Mouse (Mus musculus) midbrain, embryonic 16.5 days (tissue): ENCODE results near the gene Ndufb2. TPM values are rescaled to one million over a fixed set of nuclear protein-coding genes. Genes with fewer than 3 reads are reported as not detected.

ENCODE experiments used
- ATAC-seq: fragments of 200-750 bp; cut with Nextera tagmentation; 2 replicates; pipeline ENCODE4 v1.8.0; 2017; ENCODE audit warnings: moderate TSS enrichment
- H3K27ac ChIP-seq: fragments of 300-500 bp; sonication (generic); 2 replicates; pipeline ENCODE4 v1.5.1; 2014; ENCODE audit warnings: mild to moderate bottlenecking, low read length, mixed read lengths
- H3K27me3 ChIP-seq: fragments of 300-500 bp; sonication (generic); 2 replicates; pipeline ENCODE4 v1.6.1; 2014; ENCODE audit warnings: low read depth, low read length, mixed read lengths; ENCODE audit not compliant: control insufficient read depth, insufficient read depth
- H3K36me3 ChIP-seq: fragments of 300-500 bp; sonication (generic); 2 replicates; pipeline ENCODE4 v1.6.1; 2014; ENCODE audit warnings: mild to moderate bottlenecking, low read length, moderate library complexity, mixed read lengths; ENCODE audit not compliant: control insufficient read depth, insufficient read depth
- H3K4me1 ChIP-seq: fragments of 300-500 bp; sonication (generic); 2 replicates; pipeline ENCODE4 v1.6.1; 2014; ENCODE audit warnings: mild to moderate bottlenecking, low read length, mixed read lengths; ENCODE audit not compliant: control insufficient read depth, insufficient read depth
- H3K4me2 ChIP-seq: fragments of 300-500 bp; sonication (generic); 2 replicates; pipeline ENCODE4 v1.6.1; 2014; ENCODE audit warnings: mild to moderate bottlenecking, low read length, mixed read lengths
- H3K4me3 ChIP-seq: fragments of 300-500 bp; sonication (generic); 2 replicates; pipeline ENCODE4 v1.5.1; 2014; ENCODE audit warnings: low read depth, mild to moderate bottlenecking, low read length, moderate library complexity, mixed read lengths
- H3K9ac ChIP-seq: fragments of 300-500 bp; sonication (generic); 2 replicates; pipeline ENCODE4 v1.6.1; 2014; ENCODE audit warnings: low read depth, low read length, mixed read lengths
- H3K9me3 ChIP-seq: fragments of 300-500 bp; sonication (generic); replicated peaks from 2 replicates; pipeline ENCODE4 v1.6.1; 2014; ENCODE audit warnings: mild to moderate bottlenecking, low read length, mixed read lengths; ENCODE audit not compliant: control insufficient read depth, poor library complexity, severe bottlenecking
- WGBS: fragments of 180-500 bp; shearing (Covaris S2); extraction: QIAGEN DNeasy Blood & Tissue Kit; methylation state at CpG from one replicate; pipeline ENCODE4 v1.1.7; 2014; 5-methylcytosine and 5-hydroxymethylcytosine counted together
- polyA plus RNA-seq: library from polyadenylated mRNA; unstranded; fragments of >200 nt; fragmentation: Nextera tagmentation; extraction: Ambion mirVana; gene quantifications from 2 replicates; pipeline ENCODE4 v1.2.1, GENCODE M21; 2015

The Ndufb2 gene
- polyA plus RNA-seq, 1 experiment from 2014 or later, result 451 TPM

DNA sequence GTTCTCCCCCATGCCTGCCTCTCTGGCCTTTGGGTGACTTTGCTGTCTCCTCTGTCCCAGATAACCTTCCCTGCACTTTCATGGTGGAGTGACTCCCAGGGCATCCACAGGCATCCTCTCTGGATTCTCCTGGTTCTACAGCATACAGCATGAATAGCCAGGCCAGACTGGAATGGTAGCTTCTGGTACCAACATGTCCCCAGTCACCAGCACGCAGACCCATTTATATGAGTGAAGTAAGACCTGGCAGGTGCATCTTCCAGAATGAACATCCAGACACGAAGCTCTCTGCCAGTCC, 36.8 kb upstream of the Ndufb2 start:
- peaks cover 29% of the 10 kb centered on the region for H3K4me1 ChIP-seq

DNA sequence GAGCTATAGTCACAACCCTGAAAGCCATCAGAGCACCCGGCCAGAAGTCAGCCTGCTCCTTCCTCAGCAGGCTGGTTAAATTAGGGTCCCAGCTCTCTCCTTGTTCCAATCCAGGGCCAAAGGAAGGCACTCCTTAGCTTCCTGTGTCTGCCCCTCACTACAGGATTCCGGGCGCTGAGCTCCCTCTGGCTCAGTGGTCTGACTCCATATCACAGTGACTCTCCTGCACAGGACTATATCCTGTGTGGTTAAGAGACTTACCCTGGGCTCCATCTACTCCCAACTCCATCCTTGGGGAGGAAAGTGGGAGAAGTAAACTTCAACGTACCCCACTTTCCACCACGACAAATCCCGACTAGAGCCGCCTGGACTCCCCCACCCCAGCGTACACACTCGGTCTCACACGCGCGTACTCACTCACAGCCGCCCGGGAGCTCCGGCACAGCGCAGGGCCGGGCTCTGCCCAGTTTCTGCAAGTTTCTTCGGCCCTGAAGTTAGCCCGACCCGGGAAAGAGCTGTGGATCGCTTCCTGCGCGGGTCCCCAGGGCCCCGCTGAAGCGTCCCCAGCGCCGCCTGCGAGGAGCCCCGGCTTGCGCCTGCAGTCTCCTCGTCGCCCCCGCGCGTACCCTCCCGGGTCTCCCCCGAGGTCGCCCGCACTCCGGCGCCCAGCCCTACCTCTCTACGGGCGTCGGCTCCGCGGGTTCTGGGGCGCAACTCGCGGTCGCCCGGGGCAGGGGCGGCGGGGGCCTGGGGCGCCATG, 35.3 kb upstream of the Ndufb2 start:
- Histone ChIP-seq H3K9ac (peak overlapping the region; percentile 82), H3K4me2 (peak overlapping the region; percentile 68), H3K36me3 (peaks cover 4% of the 10 kb centered on the region; the same call in 1 of the 2 replicates), H3K27me3 (no peaks in the 10 kb centered on the region), H3K27ac (peak overlapping the region; percentile 92), H3K4me3 (peak overlapping the region; percentile 63), H3K9me3 (no peaks in the 10 kb centered on the region), H3K4me1 (peaks cover 29% of the 10 kb centered on the region)
- under 1% methylated on average over 51 of the region's 54 CpGs for WGBS
- peak; percentile 65 for ATAC-seq

More for the DNA sequence above, 36.8 kb upstream of the Ndufb2 start:
- no peak overlapping the region for H3K27ac ChIP-seq
- H3K9ac ChIP-seq, result peak overlapping the region; percentile 41; the same call in 1 of the 2 replicates
- peak overlapping the region; percentile 19 for H3K4me3 ChIP-seq
- no peak for ATAC-seq
- H3K27me3 ChIP-seq, result no peaks in the 10 kb centered on the region
- H3K4me2 ChIP-seq, result peak overlapping the region; percentile 68
- 54% methylated on average over 2 of the region's 2 CpGs for WGBS
- no peaks in the 10 kb centered on the region for H3K9me3 ChIP-seq
- peaks cover 4% of the 10 kb centered on the region; the same call in 1 of the 2 replicates for H3K36me3 ChIP-seq

DNA sequence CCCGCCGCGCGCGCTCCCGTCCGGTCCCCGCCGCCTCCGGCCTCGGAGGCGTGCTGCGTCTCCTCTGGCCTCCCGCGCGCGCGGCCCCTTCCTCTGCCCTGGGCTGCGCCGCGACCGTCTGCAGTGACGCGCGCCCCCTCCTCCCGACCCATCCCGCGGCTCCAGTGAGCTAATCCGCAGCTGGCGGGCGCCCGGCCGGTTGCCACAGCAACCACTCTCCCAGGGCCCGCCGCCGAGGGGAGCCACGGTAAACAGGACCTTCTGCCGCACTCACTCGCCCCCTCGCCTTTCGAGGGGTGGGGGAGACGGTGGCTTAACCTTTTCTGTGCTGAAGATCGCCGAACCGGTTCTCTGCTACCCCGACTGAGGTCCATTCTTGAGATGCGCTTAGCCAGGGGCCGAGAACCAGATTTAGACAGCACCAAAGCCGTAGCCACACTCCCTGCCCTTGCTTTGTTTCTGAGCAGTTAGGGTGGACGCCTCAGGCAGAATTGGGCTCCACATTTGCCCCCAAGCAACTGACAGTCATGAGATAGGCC, 34.6 kb upstream of the Ndufb2 start, which contains the start of gene Dennd2a:
Gene Dennd2a, minus strand, starts transcription at position 145 of the 539 bp plus-strand sequence.
- peak; percentile 94 for ATAC-seq
- Histone ChIP-seq H3K9ac (peak within 1 kb of the TSS; percentile 82), H3K27me3 (no peaks in the 10 kb centered on the region), H3K27ac (peak within 1 kb of the TSS; percentile 92), H3K4me1 (peaks cover 31% of the 10 kb centered on the region), H3K36me3 (peaks cover 4% of the 10 kb centered on the region; the same call in 1 of the 2 replicates), H3K4me3 (peak within 1 kb of the TSS; percentile 63), H3K4me2 (peak within 1 kb of the TSS; percentile 68), H3K9me3 (no peaks in the 10 kb centered on the region)
- WGBS, result under 1% methylated on average over 47 of the region's 50 CpGs

DNA sequence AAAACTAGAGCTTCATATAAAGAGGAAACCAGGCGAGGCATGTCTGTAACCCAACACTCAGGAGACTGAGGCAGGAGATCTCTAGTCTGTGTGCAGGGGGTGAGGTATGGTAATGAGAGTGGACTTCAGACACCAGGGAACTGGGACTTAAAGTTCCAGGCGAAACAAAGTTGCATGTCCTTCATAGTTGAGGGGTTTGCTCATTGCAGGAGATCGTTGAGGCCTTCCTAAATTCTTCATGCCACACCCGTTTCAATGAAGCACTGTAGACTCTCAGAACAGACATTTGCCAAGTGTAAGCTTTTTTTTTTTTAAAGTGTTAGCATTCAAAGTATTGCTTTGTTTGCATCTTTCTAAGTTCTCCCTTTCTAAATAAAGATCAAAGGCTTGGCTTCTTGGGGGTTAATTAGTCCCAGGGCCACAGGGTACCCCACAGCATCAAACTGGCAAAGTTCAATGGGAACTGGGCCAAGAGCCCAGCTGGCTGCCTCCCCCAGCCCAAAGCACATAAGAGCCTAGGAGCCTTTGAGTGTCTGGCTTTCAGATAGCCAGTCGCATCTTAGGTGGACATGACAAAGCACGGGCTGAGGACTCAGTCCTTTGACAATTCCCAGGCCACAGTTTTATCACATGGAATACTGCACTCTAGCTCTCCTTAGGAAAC, 33.0 kb upstream of the Ndufb2 start:
- WGBS, result 44% methylated on average over 6 of the region's 6 CpGs
- no peaks in the 10 kb centered on the region for H3K27me3 ChIP-seq
- ATAC-seq, result no peak
- H3K4me1 ChIP-seq, result peaks cover 31% of the 10 kb centered on the region
- H3K4me3 ChIP-seq, result no peak overlapping the region
- no peak overlapping the region for H3K4me2 ChIP-seq
- no peaks in the 10 kb centered on the region for H3K36me3 ChIP-seq
- no peak overlapping the region for H3K27ac ChIP-seq
- H3K9ac ChIP-seq, result no peak overlapping the region
- H3K9me3 ChIP-seq, result no peaks in the 10 kb centered on the region

DNA sequence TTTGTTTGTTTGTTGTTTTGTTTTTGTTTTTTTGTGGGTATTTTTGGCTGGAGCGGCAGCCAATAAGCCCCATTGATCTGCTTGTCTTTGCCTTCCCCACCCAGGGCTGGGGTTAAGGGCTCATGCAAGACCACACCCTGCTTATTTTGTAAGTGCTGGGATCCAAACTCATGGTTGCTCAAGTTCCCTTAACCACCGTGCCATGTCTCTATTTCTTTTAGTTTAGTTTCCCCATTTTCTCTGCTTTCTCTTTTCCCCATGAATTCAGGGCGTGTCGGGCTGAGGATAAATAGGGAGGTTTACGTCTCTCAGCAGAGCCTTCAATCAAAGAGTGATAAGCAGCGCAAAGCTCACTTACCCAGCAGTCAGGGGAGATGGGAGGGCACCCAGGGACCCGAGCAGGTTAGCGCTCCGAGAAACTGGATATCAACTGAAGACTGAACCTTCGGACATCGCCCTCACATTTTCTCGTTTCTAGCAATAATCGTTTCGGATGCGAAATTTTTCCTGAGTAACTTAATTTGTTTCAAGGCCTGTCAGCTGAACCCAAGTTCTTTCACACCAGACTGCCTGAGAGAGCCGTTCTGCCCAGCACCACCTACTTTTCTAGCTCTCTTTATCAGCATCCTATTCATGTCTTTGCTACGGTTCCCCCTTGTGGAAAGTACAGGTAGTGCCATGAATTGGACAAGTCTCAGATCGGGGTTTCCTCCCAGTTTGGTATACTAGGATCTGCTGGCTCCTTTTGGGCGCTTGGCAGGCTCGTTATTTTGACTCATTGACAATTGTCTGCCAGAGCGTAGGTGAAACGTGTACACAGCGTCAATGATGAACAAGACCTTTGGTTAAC, 30.0 kb upstream of the Ndufb2 start:
- 18% methylated on average over 23 of the region's 23 CpGs for WGBS
- Histone ChIP-seq H3K4me1 (peaks cover 9% of the 10 kb centered on the region; the same call in 1 of the 2 replicates), H3K27me3 (no peaks in the 10 kb centered on the region), H3K4me2 (peak overlapping the region; percentile 40), H3K4me3 (no peak overlapping the region), H3K36me3 (no peaks in the 10 kb centered on the region), H3K9ac (no peak overlapping the region), H3K27ac (no peak overlapping the region), H3K9me3 (no peaks in the 10 kb centered on the region)
- ATAC-seq, result peak; percentile 29; the same call in 1 of the 2 replicates

DNA sequence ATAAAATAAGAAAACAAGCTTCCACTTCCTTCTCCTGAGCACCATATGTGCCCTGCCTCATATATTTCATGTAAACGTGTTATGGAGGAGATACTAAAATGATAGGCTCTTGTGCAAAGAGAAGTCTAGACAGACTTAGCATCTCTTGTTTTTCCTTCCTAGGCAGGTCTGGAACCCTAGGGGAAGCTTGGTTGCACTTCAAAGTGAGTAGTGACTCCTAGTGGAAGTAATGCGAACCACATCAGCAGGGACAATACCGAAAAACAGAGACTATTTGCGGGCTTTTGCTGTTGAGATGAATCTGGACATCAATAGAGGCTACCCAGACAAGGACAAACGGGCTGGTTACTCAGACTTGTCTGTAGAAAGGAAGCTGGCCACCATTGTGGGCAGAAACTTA, 24.8 kb upstream of the Ndufb2 start:
- no peak for ATAC-seq
- WGBS, result 10% methylated on average over 5 of the region's 5 CpGs

DNA sequence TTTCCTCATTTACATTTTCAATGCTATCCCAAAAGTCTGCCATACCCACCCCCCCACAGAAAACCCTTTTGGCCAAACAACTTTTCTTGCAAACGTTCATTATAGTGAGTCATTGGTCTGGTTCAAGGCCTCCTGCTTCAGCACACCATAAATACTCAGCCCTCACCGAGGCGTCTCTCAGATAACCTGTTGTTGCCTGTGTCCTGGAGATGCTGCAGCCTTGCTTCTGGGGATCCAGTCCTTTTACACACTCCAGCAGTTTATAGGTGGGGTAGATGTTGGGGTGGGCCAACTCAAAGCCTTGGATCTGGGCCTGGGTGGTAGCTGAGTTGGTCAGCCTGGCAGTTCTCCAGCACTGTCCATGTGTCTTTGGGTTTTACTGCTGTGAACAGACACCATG, 21.9 kb upstream of the Ndufb2 start:
- Histone ChIP-seq H3K9me3 (no peaks in the 10 kb centered on the region), H3K27ac (no peak overlapping the region), H3K4me3 (no peak overlapping the region), H3K36me3 (no peaks in the 10 kb centered on the region), H3K4me2 (no peak overlapping the region), H3K9ac (no peak overlapping the region), H3K27me3 (no peaks in the 10 kb centered on the region), H3K4me1 (peaks cover 13% of the 10 kb centered on the region)
- no peak for ATAC-seq
- WGBS, result 83% methylated on average over 3 of the region's 3 CpGs

More for the DNA sequence above, 24.8 kb upstream of the Ndufb2 start:
- Histone ChIP-seq H3K4me3 (no peak overlapping the region), H3K36me3 (no peaks in the 10 kb centered on the region), H3K4me1 (no peaks in the 10 kb centered on the region), H3K27me3 (no peaks in the 10 kb centered on the region), H3K4me2 (no peak overlapping the region), H3K9me3 (no peaks in the 10 kb centered on the region), H3K27ac (no peak overlapping the region), H3K9ac (no peak overlapping the region)

DNA sequence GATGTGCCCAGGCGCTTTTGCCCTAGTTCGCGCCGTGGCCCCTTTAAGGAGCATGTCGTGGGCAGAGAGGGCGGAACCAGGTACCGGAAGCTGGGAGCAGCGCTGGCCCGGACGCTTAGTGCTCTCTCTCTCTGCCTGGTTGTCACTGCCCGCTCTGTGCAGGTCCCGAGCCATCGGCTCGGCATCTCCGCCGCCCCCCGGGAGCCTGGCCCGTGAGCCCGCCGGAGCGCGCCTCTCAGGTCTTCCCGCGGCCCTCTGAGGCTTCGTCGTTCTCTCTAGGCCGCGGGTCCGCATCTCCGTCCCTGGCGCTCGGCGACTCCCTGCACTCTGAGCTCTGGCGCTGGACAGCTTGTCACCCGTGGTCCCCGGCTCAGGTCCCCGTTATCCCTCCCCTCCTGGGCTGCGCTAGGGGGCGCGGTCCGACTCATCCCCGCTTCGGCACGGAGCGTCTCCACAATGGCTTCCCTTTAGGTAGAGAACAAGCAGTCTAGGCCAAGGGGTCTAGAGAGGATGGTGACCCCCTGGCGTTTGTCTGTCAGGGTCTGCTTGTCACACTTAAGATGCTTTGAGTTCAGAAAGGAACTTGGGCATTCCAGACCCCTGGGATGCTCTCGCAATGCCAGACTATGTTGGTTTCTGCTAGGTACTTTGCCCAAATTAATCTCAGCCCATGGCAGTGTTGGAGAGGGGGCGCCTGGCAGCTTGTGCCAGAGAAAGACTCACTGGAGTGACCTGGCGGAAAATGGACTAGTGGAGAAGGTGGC, 18.4 kb upstream of the Ndufb2 start, which contains the start of gene Adck2:
Gene Adck2, plus strand, starts transcription at position 83 of the 764 bp plus-strand sequence.
- peak; percentile 97 for ATAC-seq
- WGBS, result under 1% methylated on average over 47 of the region's 49 CpGs
- Histone ChIP-seq H3K4me2 (peak within 1 kb of the TSS; percentile 88), H3K36me3 (peaks cover 6% of the 10 kb centered on the region; the same call in 1 of the 2 replicates), H3K27ac (peak within 1 kb of the TSS; percentile 95), H3K4me1 (peaks cover 13% of the 10 kb centered on the region), H3K27me3 (no peaks in the 10 kb centered on the region), H3K9ac (peak within 1 kb of the TSS; percentile 86), H3K9me3 (no peaks in the 10 kb centered on the region), H3K4me3 (peak within 1 kb of the TSS; percentile 69)
